Mouse (Mus musculus) kidney, embryonic 16.5 days (tissue): ENCODE data around the gene Pfkfb4. TPM values are rescaled to one million over a fixed set of nuclear protein-coding genes. Genes with fewer than 3 reads are reported as not detected.
A peak's percentile ranks its signal among the peaks of the same experiment; 100 is the strongest.

Experiments
- ATAC-seq: fragments of 200-750 bp; cut with Nextera tagmentation; 2 replicates; pipeline ENCODE4 v1.8.0; 2017; ENCODE audit warnings: moderate TSS enrichment; ENCODE audit not compliant: low FRiP score, low TSS enrichment
- H3K27ac ChIP-seq: fragments of 300-500 bp; sonication (generic); 2 replicates; pipeline ENCODE4 v1.5.1; 2014; ENCODE audit warnings: low read length
- H3K27me3 ChIP-seq: fragments of 300-500 bp; sonication (generic); 2 replicates; pipeline ENCODE4 v1.6.1; 2014; ENCODE audit warnings: low read length, control low read depth, mixed read lengths; ENCODE audit not compliant: insufficient read depth
- H3K36me3 ChIP-seq: fragments of 300-500 bp; sonication (generic); 2 replicates; pipeline ENCODE4 v1.6.1; 2014; ENCODE audit warnings: low read length, control low read depth, mixed read lengths; ENCODE audit not compliant: insufficient read depth
- H3K4me1 ChIP-seq: fragments of 300-500 bp; sonication (generic); 2 replicates; pipeline ENCODE4 v1.6.1; 2014; ENCODE audit warnings: low read length, control low read depth, mixed read lengths; ENCODE audit not compliant: insufficient read depth
- H3K4me2 ChIP-seq: fragments of 300-500 bp; sonication (generic); replicated peaks from 2 replicates; pipeline ENCODE4 v1.6.1; 2014; ENCODE audit warnings: low read depth, low read length
- H3K4me3 ChIP-seq: fragments of 300-500 bp; sonication (generic); 2 replicates; pipeline ENCODE4 v1.5.1; 2014; ENCODE audit warnings: mild to moderate bottlenecking, low read length
- H3K9ac ChIP-seq: fragments of 300-500 bp; sonication (generic); replicated peaks from 2 replicates; pipeline ENCODE4 v1.6.1; 2014; ENCODE audit warnings: low read length
- H3K9me3 ChIP-seq: fragments of 300-500 bp; sonication (generic); 2 replicates; pipeline ENCODE4 v1.6.1; 2016; ENCODE audit warnings: low read length, control low read depth
- WGBS: fragments of 180-500 bp; shearing (Covaris S2); extraction: QIAGEN DNeasy Blood & Tissue Kit; methylation state at CpG from one replicate; pipeline ENCODE4 v1.1.7; 2014; 5-methylcytosine and 5-hydroxymethylcytosine counted together
- polyA plus RNA-seq: library from polyadenylated mRNA; unstranded; fragments of >200 nt; fragmentation: Nextera tagmentation; extraction: Ambion mirVana; gene quantifications from 2 replicates; pipeline ENCODE4 v1.2.1, GENCODE M21; 2015

The Pfkfb4 gene
- polyA plus RNA-seq, 1 experiment from 2014 or later = 10.4 TPM

- Histone ChIP-seq H3K9ac (0 out of 2 replicates have a peak overlapping the region, but pooled peaks have one; percentile 59), H3K4me1 (peaks cover 18% of the 10 kb centered on the region), H3K27me3 (no peaks in the 10 kb centered on the region), H3K27ac (peak overlapping the region; percentile 79; the same call in 1 of the 2 replicates), H3K4me3 (no peak overlapping the region), H3K36me3 (peaks cover 38% of the 10 kb centered on the region), H3K4me2 (no peak overlapping the region), H3K9me3 (no peaks in the 10 kb centered on the region)
- no peak for ATAC-seq
- 73% methylated on average over 6 of the region's 6 CpGs for WGBS
These were observed 62.3 kb downstream of the Pfkfb4 start for GRCm38 (mm10) chr9:109053851-109054250.

GRCm38 (mm10) chr9:109054712-109055111 lies 63.1 kb downstream of the Pfkfb4 start:
- Histone ChIP-seq H3K4me3 (peak overlapping the region; percentile 41), H3K27ac (peak overlapping the region; percentile 79), H3K4me1 (peaks cover 18% of the 10 kb centered on the region), H3K36me3 (peaks cover 38% of the 10 kb centered on the region), H3K9ac (peak overlapping the region; percentile 59), H3K4me2 (peak overlapping the region; percentile 52), H3K9me3 (no peaks in the 10 kb centered on the region), H3K27me3 (no peaks in the 10 kb centered on the region)
- peak; percentile 75 for ATAC-seq
- 4% methylated on average over 7 of the region's 7 CpGs for WGBS

- peak overlapping the region; percentile 52 for H3K4me2 ChIP-seq
- H3K9me3 ChIP-seq = no peaks in the 10 kb centered on the region
- H3K27me3 ChIP-seq = no peaks in the 10 kb centered on the region
- H3K4me3 ChIP-seq = peak overlapping the region; percentile 41
- H3K4me1 ChIP-seq = peaks cover 18% of the 10 kb centered on the region
- peak overlapping the region; percentile 59 for H3K9ac ChIP-seq
- peak overlapping the region; percentile 79 for H3K27ac ChIP-seq
- ATAC-seq = no peak
- 89% methylated on average over 12 of the region's 12 CpGs for WGBS
- H3K36me3 ChIP-seq = peaks cover 38% of the 10 kb centered on the region
These were observed 63.9 kb downstream of the Pfkfb4 start for GRCm38 (mm10) chr9:109055271-109056030.

GRCm38 (mm10) chr9:109056081-109056690 lies 64.6 kb downstream of the Pfkfb4 start:
- H3K27me3 ChIP-seq = no peaks in the 10 kb centered on the region
- ATAC-seq = no peak
- no peak overlapping the region for H3K4me3 ChIP-seq
- H3K4me1 ChIP-seq = peaks cover 18% of the 10 kb centered on the region
- H3K9me3 ChIP-seq = no peaks in the 10 kb centered on the region
- H3K27ac ChIP-seq = no peak overlapping the region
- 92% methylated on average over 17 of the region's 17 CpGs for WGBS
- no peak overlapping the region for H3K9ac ChIP-seq
- peaks cover 36% of the 10 kb centered on the region for H3K36me3 ChIP-seq
- H3K4me2 ChIP-seq = no peak overlapping the region

- Histone ChIP-seq H3K27ac (no peak overlapping the region), H3K4me2 (no peak overlapping the region), H3K36me3 (peaks cover 30% of the 10 kb centered on the region), H3K4me1 (peaks cover 18% of the 10 kb centered on the region), H3K4me3 (no peak overlapping the region), H3K27me3 (no peaks in the 10 kb centered on the region), H3K9ac (no peak overlapping the region), H3K9me3 (no peaks in the 10 kb centered on the region)
- no peak for ATAC-seq
- WGBS = 95% methylated on average over 4 of the region's 4 CpGs
These were observed 65.3 kb downstream of the Pfkfb4 start for GRCm38 (mm10) chr9:109056916-109057315.

- H3K36me3 ChIP-seq = peaks cover 29% of the 10 kb centered on the region
- WGBS = 91% methylated on average over 5 of the region's 5 CpGs
- no peak overlapping the region for H3K4me3 ChIP-seq
- H3K4me2 ChIP-seq = no peak overlapping the region
- ATAC-seq = no peak
- H3K9me3 ChIP-seq = no peaks in the 10 kb centered on the region
- no peak overlapping the region for H3K27ac ChIP-seq
- H3K9ac ChIP-seq = no peak overlapping the region
- peaks cover 18% of the 10 kb centered on the region for H3K4me1 ChIP-seq
- H3K27me3 ChIP-seq = no peaks in the 10 kb centered on the region
These were observed 66.0 kb downstream of the Pfkfb4 start for GRCm38 (mm10) chr9:109057543-109057942.

- Histone ChIP-seq H3K36me3 (peaks cover 32% of the 10 kb centered on the region), H3K4me3 (no peak overlapping the region), H3K27me3 (no peaks in the 10 kb centered on the region), H3K4me1 (peaks cover 18% of the 10 kb centered on the region), H3K9me3 (no peaks in the 10 kb centered on the region), H3K4me2 (peak overlapping the region; percentile 58), H3K27ac (no peak overlapping the region), H3K9ac (peak overlapping the region; percentile 73; the same call in 1 of the 2 replicates)
- WGBS = 95% methylated on average over 19 of the region's 19 CpGs
- ATAC-seq = no peak
These were observed 66.6 kb downstream of the Pfkfb4 start for GRCm38 (mm10) chr9:109058006-109058765.

GRCm38 (mm10) chr9:109059136-109059903 lies 67.7 kb downstream of the Pfkfb4 start, which contains the start of gene Trex1:
TSS of gene Trex1 (minus strand) at chr9:109059734.
- no peaks in the 10 kb centered on the region for H3K27me3 ChIP-seq
- H3K4me2 ChIP-seq = peak within 1 kb of the TSS; percentile 58
- peak within 1 kb of the TSS; percentile 46 for H3K4me3 ChIP-seq
- 15% methylated on average over 15 of the region's 15 CpGs for WGBS
- peaks cover 16% of the 10 kb centered on the region for H3K4me1 ChIP-seq
- ATAC-seq = peak; percentile 89
- peaks cover 37% of the 10 kb centered on the region for H3K36me3 ChIP-seq
- peak within 1 kb of the TSS; percentile 73 for H3K9ac ChIP-seq
- peak within 1 kb of the TSS; percentile 93 for H3K27ac ChIP-seq
- H3K9me3 ChIP-seq = no peaks in the 10 kb centered on the region

GRCm38 (mm10) chr9:109060184-109060897 lies 68.8 kb downstream of the Pfkfb4 start:
- WGBS = 87% methylated on average over 16 of the region's 16 CpGs

More at GRCm38 (mm10) chr9:109060184-109060897, 68.8 kb downstream of the Pfkfb4 start:
- Histone ChIP-seq H3K9ac (peak overlapping the region; percentile 73), H3K4me3 (no peak overlapping the region), H3K4me1 (peaks cover 8% of the 10 kb centered on the region), H3K9me3 (no peaks in the 10 kb centered on the region), H3K27me3 (no peaks in the 10 kb centered on the region), H3K27ac (no peak overlapping the region), H3K36me3 (peaks cover 46% of the 10 kb centered on the region), H3K4me2 (no peak overlapping the region)
- no peak for ATAC-seq
